Mouse (Mus musculus) layer of hippocampus, adult 11-12 months (tissue): ENCODE results near the gene Asb16.
A peak's percentile ranks its signal among the peaks of the same experiment; 100 is the strongest.

Experiments
- DNase-seq: peaks from one replicate; pipeline ENCODE4 v3.0.0; 2022; ENCODE audit warnings: low spot score

The Asb16 gene

GRCm38 (mm10) chr11:102310768-102311695 lies 42.5 kb downstream of the Asb16 start:
- peak; percentile 15 for DNase-seq

- DNase-seq, result peak; percentile 3
Observed at GRCm38 (mm10) chr11:102311966-102312365, 43.4 kb downstream of the Asb16 start.

GRCm38 (mm10) chr11:102312586-102312985 lies 44.0 kb downstream of the Asb16 start:
- DNase-seq, result no peak

GRCm38 (mm10) chr11:102314321-102314720 lies 45.8 kb downstream of the Asb16 start:
- no peak for DNase-seq

- no peak for DNase-seq
Observed at GRCm38 (mm10) chr11:102315690-102316571, 47.4 kb downstream of the Asb16 start.

GRCm38 (mm10) chr11:102316572-102317297 lies 48.2 kb downstream of the Asb16 start:
- peak; percentile 87 for DNase-seq

- peak; percentile 52 for DNase-seq
Observed at GRCm38 (mm10) chr11:102317298-102317900, 48.9 kb downstream of the Asb16 start.

GRCm38 (mm10) chr11:102317901-102318575 lies 49.5 kb downstream of the Asb16 start:
- peak; percentile 54 for DNase-seq

GRCm38 (mm10) chr11:102318576-102319409 lies 50.2 kb downstream of the Asb16 start:
- DNase-seq, result peak; percentile 48

- peak; percentile 85 for DNase-seq
Observed at GRCm38 (mm10) chr11:102319410-102319792, 50.9 kb downstream of the Asb16 start, which contains the start of gene Ubtf. Gene Ubtf, minus strand, starts transcription at chr11:102319742.

GRCm38 (mm10) chr11:102319941-102320685 lies 51.6 kb downstream of the Asb16 start:
- peak; percentile 90 for DNase-seq

GRCm38 (mm10) chr11:102320686-102321005 lies 52.1 kb downstream of the Asb16 start:
- DNase-seq, result peak; percentile 75

- no peak for DNase-seq
Observed at GRCm38 (mm10) chr11:102321931-102322330, 53.4 kb downstream of the Asb16 start.

- DNase-seq, result no peak
Observed at GRCm38 (mm10) chr11:102323516-102323915, 55.0 kb downstream of the Asb16 start.

- no peak for DNase-seq
Observed at GRCm38 (mm10) chr11:102327250-102327649, 58.7 kb downstream of the Asb16 start.

- DNase-seq, result no peak
Observed at GRCm38 (mm10) chr11:102327839-102328238, 59.3 kb downstream of the Asb16 start.
